Mouse (Mus musculus): ENCODE measurements around the gene Krtap19-5. TPM values are rescaled to one million over a fixed set of nuclear protein-coding genes. Genes with fewer than 3 reads are reported as not detected.

Gene Krtap19-5
- polyA plus RNA-seq (2012; rRNA removed), result not detected in 2 replicates

GRCm38 (mm10) chr16:88896357-88896756 is at the start of gene Krtap19-5:
TSS of gene Krtap19-5 (minus strand) at chr16:88896457.
- no peak for TF ChIP-seq CTCF (IDR thresholded peaks at IDR 0.05; ENCODE audit: extremely low read depth, insufficient read depth, low read length)
- no peak for TF ChIP-seq POLR2A (IDR thresholded peaks at IDR 0.05; ENCODE audit: extremely low read depth, insufficient read depth, low read length)
- Histone ChIP-seq H3K4me1 (ENCODE audit: control insufficient read depth, insufficient read depth, low read length) (no peaks in the 10 kb centered on the region), H3K27ac (ENCODE audit: insufficient read depth, low read length) (no peak within 1 kb of the TSS), H3K4me3 (ENCODE audit: insufficient read depth, low read length) (no peak within 1 kb of the TSS)

- Histone ChIP-seq H3K4me1 (ENCODE audit: control insufficient read depth, insufficient read depth, low read length) (no peaks in the 10 kb centered on the region), H3K4me3 (ENCODE audit: insufficient read depth, low read length) (no peak overlapping the region), H3K27ac (ENCODE audit: insufficient read depth, low read length) (no peak overlapping the region)
- TF ChIP-seq POLR2A (IDR thresholded peaks at IDR 0.05; ENCODE audit: extremely low read depth, insufficient read depth, low read length) (no peak), CTCF (IDR thresholded peaks at IDR 0.05; ENCODE audit: extremely low read depth, insufficient read depth, low read length) (no peak)
Measured at GRCm38 (mm10) chr16:88941106-88941505, 44.8 kb upstream of the Krtap19-5 start.

- H3K27ac ChIP-seq (ENCODE audit: insufficient read depth, low read length), result no peak overlapping the region
- TF ChIP-seq POLR2A (IDR thresholded peaks at IDR 0.05; ENCODE audit: extremely low read depth, insufficient read depth, low read length) (no peak), CTCF (IDR thresholded peaks at IDR 0.05; ENCODE audit: extremely low read depth, insufficient read depth, low read length) (no peak)
- no peak overlapping the region for H3K4me3 ChIP-seq (ENCODE audit: insufficient read depth, low read length)
- H3K4me1 ChIP-seq (ENCODE audit: control insufficient read depth, insufficient read depth, low read length), result no peaks in the 10 kb centered on the region
Measured at GRCm38 (mm10) chr16:88938252-88938651, 42.0 kb upstream of the Krtap19-5 start.

DNA sequence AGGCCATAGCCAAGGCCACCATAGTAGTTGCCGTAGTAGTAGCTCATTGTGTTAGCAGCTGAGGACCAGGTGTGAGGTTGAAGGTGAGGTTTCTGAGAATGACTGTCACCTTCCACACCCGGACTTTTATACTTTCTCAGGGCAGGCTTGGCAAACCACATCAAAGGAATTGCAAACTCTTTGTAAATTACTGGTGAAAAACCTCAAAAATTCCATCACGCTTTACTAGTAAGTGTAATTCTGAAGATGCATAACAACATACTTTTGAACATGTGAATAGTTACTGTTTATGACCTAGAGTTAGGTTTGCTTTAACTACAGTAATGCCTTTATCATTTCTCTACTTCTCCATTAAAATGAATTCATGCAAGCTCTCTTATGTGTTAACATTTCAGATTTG is 35.9 kb upstream of the Krtap19-5 start, which contains the start of gene Krtap19-9b:
Gene Krtap19-9b, minus strand, starts transcription at position 101 of the 400 bp plus-strand sequence.
- Histone ChIP-seq H3K27ac (ENCODE audit: insufficient read depth, low read length) (no peak within 1 kb of the TSS), H3K4me3 (ENCODE audit: insufficient read depth, low read length) (no peak within 1 kb of the TSS), H3K4me1 (ENCODE audit: control insufficient read depth, insufficient read depth, low read length) (no peaks in the 10 kb centered on the region)
- TF ChIP-seq POLR2A (IDR thresholded peaks at IDR 0.05; ENCODE audit: extremely low read depth, insufficient read depth, low read length), result no peak
- TF ChIP-seq CTCF (IDR thresholded peaks at IDR 0.05; ENCODE audit: extremely low read depth, insufficient read depth, low read length), result no peak

DNA sequence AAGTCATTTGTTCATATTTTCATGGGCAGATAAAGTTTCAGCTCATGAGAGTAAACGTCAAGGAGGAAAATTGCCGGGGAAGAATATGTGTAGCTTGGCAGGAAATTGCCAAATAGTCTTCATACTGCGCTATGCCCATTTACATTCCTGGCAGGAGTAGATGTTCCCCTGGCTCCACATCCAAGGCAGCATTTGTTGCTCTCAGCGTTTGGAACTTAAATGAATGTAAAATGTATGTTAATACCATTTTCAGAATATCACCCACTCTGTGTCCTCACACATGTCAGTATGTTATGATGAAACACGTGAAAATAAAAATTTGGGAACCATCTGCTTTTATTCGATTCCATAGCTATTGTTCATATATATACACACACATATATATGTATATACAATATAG is 9.4 kb downstream of the Krtap19-5 start:
- TF ChIP-seq CTCF (IDR thresholded peaks at IDR 0.05; ENCODE audit: extremely low read depth, insufficient read depth, low read length), result no peak
- no peak for TF ChIP-seq POLR2A (IDR thresholded peaks at IDR 0.05; ENCODE audit: extremely low read depth, insufficient read depth, low read length)
- Histone ChIP-seq H3K4me1 (ENCODE audit: control insufficient read depth, insufficient read depth, low read length) (no peaks in the 10 kb centered on the region), H3K27ac (ENCODE audit: insufficient read depth, low read length) (no peak overlapping the region), H3K4me3 (ENCODE audit: insufficient read depth, low read length) (no peak overlapping the region)

DNA sequence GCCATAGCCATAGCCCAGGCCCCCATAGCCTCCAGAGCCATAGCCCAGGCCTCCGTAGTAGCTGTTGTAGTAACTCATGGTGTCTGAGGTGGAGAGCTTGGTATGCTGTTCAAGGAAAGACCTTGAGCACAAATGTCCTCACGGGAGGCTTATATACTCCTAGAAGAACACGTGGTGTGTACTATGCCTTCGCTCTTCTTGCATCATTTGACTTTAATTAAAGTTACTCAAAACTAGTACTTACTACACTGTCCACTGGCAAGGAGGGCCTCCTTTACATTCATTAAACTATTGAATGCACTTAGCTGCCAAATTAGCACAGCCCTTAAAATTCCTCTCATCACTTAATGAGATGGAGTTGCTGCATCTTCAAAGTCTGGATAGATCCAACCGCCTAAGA is 11.3 kb downstream of the Krtap19-5 start, which contains the start of gene Krtap19-4:
Gene Krtap19-4, minus strand, starts transcription at position 101 of the 400 bp plus-strand sequence.
- no peak within 1 kb of the TSS for H3K27ac ChIP-seq (ENCODE audit: insufficient read depth, low read length)
- no peaks in the 10 kb centered on the region for H3K4me1 ChIP-seq (ENCODE audit: control insufficient read depth, insufficient read depth, low read length)
- H3K4me3 ChIP-seq (ENCODE audit: insufficient read depth, low read length), result no peak within 1 kb of the TSS
- TF ChIP-seq POLR2A (IDR thresholded peaks at IDR 0.05; ENCODE audit: extremely low read depth, insufficient read depth, low read length) (no peak), CTCF (IDR thresholded peaks at IDR 0.05; ENCODE audit: extremely low read depth, insufficient read depth, low read length) (no peak)

DNA sequence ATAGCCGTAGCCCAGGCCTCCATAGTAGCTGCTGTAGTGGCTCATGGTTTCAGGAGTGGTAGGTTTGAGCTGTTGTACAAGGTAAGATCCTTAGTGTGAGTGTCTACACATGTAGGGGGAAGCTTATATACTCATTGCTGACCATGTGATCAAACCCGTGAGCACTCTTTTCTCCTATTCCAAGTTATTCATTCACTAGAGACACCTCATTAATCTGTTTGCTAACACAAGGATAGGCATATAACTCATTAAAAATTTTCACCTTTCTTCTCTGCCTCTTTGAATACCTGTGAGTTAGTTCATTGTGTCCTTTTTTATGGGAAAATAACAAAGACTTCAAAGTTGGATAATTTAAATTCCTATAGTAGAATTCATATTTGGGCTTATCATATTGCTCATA is 18.3 kb downstream of the Krtap19-5 start, which contains the start of gene Krtap19-3:
Gene Krtap19-3, minus strand, starts transcription at position 101 of the 400 bp plus-strand sequence.
- no peak for TF ChIP-seq CTCF (IDR thresholded peaks at IDR 0.05; ENCODE audit: extremely low read depth, insufficient read depth, low read length)
- no peak for TF ChIP-seq POLR2A (IDR thresholded peaks at IDR 0.05; ENCODE audit: extremely low read depth, insufficient read depth, low read length)
- Histone ChIP-seq H3K4me1 (ENCODE audit: control insufficient read depth, insufficient read depth, low read length) (no peaks in the 10 kb centered on the region), H3K4me3 (ENCODE audit: insufficient read depth, low read length) (no peak within 1 kb of the TSS), H3K27ac (ENCODE audit: insufficient read depth, low read length) (no peak within 1 kb of the TSS)

- TF ChIP-seq POLR2A (IDR thresholded peaks at IDR 0.05; ENCODE audit: extremely low read depth, insufficient read depth, low read length) (no peak), CTCF (IDR thresholded peaks at IDR 0.05; ENCODE audit: extremely low read depth, insufficient read depth, low read length) (no peak)
- Histone ChIP-seq H3K4me3 (ENCODE audit: insufficient read depth, low read length) (no peak within 1 kb of the TSS), H3K27ac (ENCODE audit: insufficient read depth, low read length) (no peak within 1 kb of the TSS), H3K4me1 (ENCODE audit: control insufficient read depth, insufficient read depth, low read length) (no peaks in the 10 kb centered on the region)
Measured at GRCm38 (mm10) chr16:88874169-88874568, 22.1 kb downstream of the Krtap19-5 start, which contains the start of gene Krtap19-2. TSS of gene Krtap19-2 (minus strand) at chr16:88874269.

- Histone ChIP-seq H3K4me3 (ENCODE audit: insufficient read depth, low read length) (no peak within 1 kb of the TSS), H3K4me1 (ENCODE audit: control insufficient read depth, insufficient read depth, low read length) (no peaks in the 10 kb centered on the region), H3K27ac (ENCODE audit: insufficient read depth, low read length) (no peak within 1 kb of the TSS)
- TF ChIP-seq CTCF (IDR thresholded peaks at IDR 0.05; ENCODE audit: extremely low read depth, insufficient read depth, low read length) (no peak), POLR2A (IDR thresholded peaks at IDR 0.05; ENCODE audit: extremely low read depth, insufficient read depth, low read length) (no peak)
Measured at GRCm38 (mm10) chr16:88869311-88869710, 26.9 kb downstream of the Krtap19-5 start, which contains the start of gene Krtap19-1. TSS of gene Krtap19-1 (minus strand) at chr16:88869411.

GRCm38 (mm10) chr16:88864887-88865407 is 31.3 kb downstream of the Krtap19-5 start:
- H3K27ac ChIP-seq (ENCODE audit: insufficient read depth, low read length), result no peak overlapping the region

More at GRCm38 (mm10) chr16:88864887-88865407, 31.3 kb downstream of the Krtap19-5 start:
- TF ChIP-seq POLR2A (IDR thresholded peaks at IDR 0.05; ENCODE audit: extremely low read depth, insufficient read depth, low read length) (no peak), CTCF (IDR thresholded peaks at IDR 0.05; ENCODE audit: extremely low read depth, insufficient read depth, low read length) (no peak)
- Histone ChIP-seq H3K4me3 (ENCODE audit: insufficient read depth, low read length) (no peak overlapping the region), H3K4me1 (ENCODE audit: control insufficient read depth, insufficient read depth, low read length) (no peaks in the 10 kb centered on the region)
